Mouse (Mus musculus) 3134 (cell line): ENCODE results near the gene Upk3b.

ENCODE experiments used
- DNase-seq: peaks from one replicate; pipeline ENCODE4 v3.0.0-alpha.2; 2011; ENCODE audit warnings: low spot score; ENCODE audit not compliant: insufficient read length; ENCODE audit errors: extremely low read depth

Gene Upk3b

DNA sequence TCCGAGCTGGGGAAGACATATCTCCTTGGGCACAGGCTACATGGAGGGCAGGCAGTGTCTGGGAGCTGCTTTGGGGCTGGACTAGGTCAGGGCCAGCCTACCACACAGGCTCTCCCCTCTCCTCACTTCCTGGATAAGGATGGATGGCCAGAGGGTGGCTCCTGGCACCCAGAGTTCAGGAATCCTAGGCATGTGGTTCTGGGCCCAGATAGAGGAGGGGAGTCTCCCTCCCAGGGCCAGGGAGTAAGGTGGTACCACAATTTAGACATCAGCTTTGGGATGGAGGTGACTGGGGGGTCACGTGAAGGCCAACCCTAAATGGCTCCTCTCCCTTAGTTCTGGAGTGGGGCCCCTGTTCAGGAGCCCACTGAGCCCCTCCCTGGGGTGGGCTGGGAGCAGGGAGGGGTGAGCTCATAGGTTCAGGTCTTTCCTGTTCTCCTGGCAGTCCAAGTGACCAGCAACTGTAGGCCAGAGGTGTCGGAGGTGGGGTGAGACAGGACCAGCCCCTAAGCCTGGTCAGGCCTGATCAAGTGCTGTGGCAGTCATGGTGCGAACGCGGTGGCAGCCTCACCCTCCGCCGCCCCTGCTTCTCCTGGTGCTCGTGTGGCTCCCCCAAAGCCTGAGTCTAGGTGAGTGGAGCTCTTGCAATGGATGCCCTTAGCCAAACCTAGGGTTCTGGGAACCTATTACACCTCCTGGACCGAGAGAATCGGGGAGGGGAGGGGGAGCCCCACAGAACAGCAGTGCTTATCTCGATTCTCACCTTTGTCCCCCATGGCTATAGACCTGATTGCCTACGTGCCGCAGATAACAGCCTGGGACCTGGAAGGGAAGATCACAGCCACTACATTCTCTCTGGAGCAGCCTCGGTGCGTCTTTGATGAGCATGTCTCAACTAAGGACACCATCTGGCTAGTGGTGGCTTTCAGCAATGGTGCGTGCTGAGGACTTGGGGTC is at the start of gene Upk3b:
Gene Upk3b (plus strand): TSS at position 239 of the 957 bp plus-strand sequence.
- DNase-seq: no peak

DNA sequence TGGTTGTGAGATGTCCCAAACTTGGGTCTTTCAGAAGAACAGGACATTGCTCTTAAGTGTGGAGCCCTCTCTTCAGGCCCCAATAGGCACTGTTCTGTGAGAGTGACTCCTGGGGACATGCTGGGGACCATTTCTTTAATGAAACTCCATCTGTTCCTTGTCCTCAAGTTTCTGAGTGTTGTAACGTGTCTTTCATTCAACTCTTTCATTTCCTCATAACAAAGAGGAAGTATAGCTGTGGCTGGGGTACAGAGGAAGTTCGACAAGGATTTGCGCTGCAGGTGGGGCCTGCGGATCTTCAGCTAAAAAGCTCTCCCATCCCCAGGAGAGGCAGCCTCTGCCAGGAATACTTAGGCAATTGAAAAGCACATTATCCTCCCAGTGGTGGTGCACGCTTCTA is 47.7 kb upstream of the Upk3b start:
- DNase-seq: no peak

DNA sequence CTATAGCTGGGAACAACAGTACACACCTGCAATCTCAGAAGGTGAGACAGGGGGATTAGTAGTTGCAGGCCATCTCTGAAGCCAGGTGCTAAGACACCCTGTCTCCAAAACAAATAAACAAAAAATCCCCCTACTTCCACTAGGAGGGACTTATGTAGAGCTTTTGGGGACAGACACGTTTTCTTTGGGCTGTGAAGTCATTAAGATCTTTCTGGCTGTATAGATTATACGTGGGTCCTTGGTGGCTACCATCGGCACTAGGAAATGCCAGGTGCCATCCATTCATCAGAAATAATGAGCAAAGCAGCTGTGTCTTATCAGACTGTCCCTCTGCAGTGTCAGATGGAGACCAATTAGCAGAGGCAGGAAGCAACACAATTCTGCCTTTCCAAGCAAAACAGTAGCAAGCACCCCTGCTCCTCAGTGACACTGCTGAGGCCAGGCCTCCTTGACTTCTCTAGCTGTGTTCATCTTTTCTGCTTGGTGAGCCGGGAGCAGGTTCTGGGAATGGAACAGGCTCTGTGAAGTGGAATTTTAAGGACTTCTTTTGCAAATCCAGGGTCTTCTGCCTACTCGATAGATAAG is 44.8 kb upstream of the Upk3b start:
- DNase-seq: no peak

DNA sequence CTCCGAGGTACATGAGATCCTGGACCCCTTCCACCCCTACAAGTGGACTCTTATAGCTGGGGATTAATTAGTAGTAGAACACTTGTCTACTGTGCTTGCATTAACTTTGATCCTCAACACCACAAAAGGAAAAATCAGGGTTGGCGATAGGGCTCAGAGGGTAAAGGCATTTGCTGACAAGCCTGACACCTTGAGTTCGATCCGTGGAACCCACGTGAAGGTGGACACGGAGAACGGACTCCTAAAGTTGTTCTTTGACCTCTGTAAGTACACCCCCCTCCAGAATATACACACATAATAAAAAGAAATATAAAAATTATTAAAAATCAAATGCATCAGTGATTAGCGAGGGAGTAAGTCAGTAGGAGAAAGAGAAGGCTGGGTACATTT is 44.0 kb upstream of the Upk3b start:
- no peak for DNase-seq

DNA sequence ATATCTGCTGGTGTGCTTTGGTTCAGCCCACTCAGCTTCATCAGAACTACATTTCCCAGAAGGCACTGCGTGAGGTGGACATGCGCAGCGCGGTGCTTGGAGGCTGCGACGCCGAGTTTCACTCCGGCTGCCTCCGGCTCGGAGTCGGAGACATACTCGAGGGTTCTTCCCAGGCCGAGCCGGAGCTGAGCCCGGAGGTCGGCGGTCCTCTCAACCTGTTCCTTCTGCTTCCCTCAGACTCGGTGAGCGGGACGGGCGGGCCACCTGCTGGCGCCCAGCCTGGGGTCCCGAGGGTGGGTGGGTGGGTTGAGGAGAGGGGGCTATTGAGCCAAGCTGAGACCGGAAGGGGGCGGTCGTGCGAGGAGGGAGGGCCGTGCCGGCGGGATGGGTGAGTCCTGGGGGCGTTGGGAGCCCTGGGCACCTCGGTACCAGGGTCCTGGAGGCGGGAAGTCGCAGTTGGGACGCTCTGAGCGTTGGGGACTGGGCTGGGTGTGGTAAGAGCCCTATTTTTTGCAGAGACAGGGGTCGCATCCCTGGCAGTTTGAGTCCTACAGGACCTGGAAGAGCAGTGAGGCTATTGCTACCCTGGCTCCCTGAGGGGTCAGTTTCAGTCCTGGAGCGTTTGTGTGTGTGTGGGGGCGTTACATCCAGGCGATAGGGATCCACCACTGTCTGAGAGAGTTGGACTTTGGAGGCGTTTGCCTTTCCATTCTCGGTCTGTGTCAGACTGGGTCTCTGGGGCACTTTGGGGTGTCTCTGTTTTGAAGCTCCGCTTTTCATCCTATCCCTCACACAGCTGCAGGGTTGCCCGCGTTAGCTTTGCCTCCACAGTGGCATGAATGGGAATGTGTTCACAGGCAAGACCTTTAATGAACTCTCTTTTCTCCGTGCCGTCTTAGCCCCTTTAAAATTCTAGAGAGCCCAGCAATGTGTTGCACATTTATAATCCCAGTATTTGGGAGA is 43.3 kb upstream of the Upk3b start, which contains the start of gene Dtx2:
Gene Dtx2 (plus strand): TSS at position 76 of the 963 bp plus-strand sequence.
- peak; percentile 84 for DNase-seq

DNA sequence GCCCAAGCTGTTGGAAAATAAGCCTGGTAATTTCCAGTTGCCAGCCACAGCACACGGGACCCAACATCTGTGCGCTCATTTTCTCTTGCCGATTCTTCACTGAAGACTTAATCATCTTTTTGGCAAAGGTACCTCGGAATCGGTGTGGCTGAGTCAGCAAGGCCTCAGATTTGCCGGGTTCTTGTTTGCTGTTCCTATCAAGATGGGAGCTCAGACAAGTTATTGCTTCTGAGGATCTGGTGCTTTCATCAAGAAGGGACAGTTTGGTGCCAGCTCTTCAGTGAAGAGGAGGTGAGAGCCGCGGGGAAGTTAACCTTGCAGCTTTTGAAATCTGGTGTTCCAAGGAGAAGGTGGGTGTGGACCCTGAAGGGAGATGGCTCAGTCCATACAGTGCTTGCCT is 42.1 kb upstream of the Upk3b start:
- DNase-seq: peak; percentile 63

DNA sequence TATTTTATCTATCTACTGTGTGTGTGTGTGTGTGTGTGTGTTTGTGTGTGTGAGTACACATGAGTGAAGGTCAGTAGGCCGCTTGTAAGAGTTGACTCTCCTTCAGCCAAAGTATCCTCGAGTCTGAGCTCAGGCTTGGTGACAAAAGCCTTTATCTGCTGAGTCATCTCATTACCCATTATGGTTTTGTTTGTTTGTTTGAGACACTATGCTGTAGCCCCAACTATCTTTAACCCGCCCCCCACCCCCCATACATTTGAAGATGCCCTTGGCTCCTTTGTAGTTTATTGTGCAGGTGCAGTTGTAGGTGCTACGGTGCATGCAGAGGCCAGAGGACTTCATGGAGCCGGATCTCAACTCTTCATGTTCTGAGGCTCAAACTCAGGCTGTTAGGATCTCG is 37.1 kb upstream of the Upk3b start:
- no peak for DNase-seq

DNA sequence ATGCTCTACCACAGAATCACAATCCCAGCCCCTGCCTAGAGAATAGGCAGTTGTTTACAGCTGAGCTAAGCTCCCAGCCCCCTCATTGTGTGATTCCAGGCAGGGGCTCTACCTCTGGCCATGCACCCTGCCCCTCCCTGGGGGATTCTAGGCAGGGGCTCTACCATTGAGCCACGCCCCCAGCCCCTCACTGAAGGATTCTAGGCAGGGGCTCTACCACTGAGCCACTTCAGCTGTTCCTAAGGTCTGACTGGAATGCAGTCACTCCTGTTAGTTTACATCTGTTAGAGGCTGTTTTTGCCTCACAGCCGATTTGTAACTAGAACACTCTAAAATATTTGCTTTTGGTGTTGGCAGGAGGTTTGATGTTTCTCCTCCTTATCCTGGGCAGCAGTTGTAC is 36.0 kb upstream of the Upk3b start:
- no peak for DNase-seq

DNA sequence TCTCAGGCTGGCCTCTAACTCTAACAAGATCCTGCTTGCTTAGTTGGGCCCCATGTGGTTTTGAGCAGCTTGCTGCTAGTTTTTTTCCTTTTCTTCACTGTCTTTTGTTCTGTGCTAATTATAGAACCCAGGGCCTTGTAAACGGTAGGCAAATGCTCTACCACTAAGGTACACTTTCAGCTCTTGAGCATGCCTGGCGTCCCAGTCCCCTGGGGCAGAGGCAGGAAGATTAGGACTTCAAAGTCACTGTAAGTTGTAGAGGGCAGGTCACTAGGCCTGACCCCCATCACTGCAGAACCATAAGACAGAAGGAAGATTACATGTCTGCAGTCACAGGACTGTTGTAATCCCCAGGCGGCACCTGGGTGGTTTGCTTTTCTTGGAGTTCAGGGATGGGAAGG is 35.5 kb upstream of the Upk3b start:
- DNase-seq: no peak

DNA sequence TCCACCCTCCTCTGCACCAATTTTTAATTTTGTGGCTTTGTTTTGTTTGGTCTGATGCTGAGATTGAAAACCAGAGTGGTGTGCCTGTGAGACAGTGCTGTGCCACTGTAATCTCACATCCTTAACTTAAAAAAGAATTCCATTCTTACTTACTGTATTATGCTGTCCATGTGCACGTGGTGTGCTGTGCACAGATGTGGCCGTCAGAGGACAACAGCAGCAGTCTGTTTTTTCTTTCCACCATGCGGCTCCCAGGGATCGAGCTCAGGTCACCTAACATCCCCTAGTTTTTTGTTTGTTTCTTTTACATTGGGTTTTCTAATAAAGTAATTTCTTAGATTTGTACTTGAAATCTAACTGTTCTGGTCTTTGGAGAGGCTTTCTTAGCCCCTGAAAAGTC is 33.8 kb upstream of the Upk3b start:
- no peak for DNase-seq

DNA sequence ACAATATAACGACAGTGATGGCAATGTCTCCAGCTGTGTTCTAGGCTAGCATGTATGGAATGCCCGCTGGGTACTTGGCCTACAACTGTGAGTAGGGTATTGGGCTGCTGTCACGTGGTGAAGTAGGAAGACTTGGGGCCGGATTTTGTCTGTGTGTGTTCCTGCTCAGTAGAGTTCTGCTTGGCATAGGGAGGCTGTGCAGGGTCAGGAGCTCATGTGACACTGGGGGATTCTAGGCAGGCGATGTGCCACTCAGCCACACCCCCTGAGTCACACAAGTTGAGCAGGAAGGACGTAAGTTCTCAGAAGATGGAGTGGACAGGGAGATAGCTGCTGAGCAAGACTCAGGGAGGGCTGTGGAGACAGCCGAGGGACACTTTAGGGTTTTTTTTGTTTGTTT is 30.6 kb upstream of the Upk3b start:
- DNase-seq: peak; percentile 65

DNA sequence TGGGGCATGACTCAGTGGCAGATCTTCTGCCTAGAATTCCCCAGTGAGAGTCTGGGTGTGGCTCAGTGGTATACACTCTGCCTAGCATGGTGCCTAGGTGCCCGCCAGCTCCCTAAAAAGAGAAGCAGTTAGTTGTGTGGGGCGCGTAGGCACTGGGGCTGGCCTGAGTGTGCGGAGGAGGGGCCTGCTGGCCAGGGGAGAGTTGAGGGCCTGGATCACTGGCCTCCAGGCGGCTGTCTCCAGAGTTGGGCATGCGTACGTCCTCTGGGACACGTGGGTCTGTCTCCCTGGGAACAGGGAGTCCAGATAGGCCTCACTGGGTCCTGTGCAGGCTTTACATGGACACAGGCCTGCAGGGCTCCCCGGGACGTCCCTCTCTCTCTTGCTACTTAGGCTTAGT is 23.4 kb upstream of the Upk3b start:
- peak; percentile 81 for DNase-seq

DNA sequence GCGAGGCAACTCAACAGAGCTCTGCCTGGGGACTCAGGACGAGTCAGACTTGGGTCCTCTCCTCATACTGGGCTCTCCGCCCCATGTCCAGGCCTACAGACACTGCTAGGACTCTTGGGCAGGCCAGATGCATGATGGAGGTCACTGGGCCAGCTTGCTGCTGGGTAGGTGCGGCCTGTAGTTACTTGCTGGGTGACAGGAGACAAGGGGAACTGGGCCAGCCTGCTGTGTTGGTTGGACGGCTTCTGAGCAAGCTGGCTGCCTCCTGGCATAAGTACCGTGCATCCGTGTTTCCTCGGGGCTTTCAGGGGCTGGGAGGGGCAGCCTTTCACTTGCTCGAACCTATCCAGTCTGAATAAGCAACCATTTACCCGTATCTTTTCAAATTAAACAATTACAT is 22.7 kb upstream of the Upk3b start:
- peak; percentile 49 for DNase-seq

DNA sequence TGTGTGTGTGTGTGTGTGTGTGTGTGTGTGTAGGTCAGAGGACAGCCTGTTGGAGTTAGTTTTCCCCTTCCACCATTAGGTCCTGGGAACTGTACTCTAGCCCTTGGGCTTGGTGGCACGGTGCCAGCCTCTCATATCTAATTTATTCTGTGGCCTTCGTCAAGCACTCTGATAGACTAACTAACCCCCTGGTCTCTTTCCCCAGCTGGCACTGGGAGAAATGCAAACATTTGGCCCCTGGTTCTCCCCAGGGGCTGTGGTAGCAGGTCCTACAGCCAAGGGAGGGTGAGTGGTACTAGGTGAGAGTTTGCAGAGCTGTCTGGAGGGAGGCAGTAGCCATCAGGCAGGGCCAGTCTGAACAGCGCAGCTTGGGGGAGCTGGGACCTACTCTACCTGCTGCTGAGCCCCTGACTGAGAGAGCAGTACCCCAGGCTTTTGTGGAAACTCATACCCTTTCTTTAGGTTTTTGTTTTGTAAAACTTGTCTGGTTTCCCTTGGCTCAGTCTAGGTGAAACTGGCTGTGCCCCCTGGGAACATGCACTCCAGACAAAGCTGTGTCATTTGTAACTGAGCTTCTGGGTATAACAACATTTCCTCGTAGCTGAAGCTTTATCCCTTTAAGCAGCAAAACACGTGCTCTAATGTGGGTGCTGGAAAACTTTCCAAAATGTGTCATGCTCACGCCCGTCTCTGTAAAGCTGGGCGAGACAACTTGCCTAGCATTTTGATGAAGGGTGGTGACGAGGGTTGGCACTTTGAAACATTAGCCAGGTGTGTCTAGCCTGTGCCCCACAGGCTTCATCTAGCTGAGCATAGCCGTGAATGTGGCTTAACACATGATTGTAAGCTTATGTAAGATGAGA is 22.1 kb upstream of the Upk3b start:
- peak; percentile 31 for DNase-seq

DNA sequence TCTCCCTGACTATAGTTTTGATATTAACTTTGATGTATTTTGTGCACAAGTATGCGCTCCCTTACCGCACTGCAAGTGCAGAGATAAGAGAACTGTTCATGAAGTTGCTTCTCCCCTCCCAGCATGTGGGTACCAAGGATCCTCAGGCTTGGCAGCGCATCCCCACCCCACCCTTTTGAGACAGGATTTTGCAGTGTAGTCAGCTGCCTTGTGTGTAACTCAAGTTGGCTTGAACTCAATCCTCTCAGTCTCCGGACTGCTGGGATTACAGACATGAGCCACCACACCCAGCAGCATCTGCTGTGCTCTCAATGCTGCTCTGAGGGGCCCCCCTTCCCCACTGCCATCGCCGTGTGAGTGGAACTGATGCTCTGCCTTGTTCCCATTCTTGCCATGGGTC is 21.0 kb upstream of the Upk3b start:
- DNase-seq: no peak

DNA sequence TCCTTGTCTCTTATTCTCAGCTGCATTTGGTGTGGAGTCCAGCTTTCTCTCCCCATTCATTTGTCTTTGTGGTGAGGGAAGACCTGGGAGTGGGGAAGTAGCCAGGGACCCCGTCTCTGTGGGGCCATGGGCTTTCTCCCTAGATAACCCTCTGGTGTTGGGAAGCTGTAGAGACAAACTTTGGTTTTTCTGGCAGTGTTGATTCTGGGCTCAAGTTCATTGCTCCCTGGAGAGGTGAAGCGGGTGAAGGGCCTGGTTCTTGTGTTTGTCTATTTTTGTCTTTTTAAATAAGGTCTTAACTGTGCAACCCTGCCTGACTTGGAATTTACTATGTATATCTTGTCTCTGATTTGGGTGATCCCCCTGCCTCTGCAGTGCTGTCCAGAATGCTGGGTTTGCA is 19.6 kb upstream of the Upk3b start:
- no peak for DNase-seq

DNA sequence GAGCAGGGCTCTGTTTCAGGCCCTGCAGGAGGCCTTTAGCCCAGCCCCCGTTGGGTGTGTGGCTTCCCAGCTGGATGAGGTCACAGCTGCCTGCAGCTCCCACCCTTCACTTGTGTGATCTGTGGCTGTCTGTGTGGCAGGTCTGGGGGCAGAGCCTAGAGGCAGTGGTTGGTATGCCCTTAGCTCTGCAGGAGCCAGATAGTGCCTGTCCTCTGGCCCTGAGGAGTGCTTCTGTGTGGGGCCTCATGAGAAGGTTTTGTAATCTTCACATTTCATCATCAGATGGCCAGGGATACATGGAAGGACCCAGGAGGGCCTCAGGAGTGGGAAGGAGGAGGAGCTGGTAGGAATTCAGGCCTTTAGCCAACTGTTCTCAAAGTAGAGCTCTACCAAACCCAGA is 18.4 kb upstream of the Upk3b start:
- peak; percentile 20 for DNase-seq

DNA sequence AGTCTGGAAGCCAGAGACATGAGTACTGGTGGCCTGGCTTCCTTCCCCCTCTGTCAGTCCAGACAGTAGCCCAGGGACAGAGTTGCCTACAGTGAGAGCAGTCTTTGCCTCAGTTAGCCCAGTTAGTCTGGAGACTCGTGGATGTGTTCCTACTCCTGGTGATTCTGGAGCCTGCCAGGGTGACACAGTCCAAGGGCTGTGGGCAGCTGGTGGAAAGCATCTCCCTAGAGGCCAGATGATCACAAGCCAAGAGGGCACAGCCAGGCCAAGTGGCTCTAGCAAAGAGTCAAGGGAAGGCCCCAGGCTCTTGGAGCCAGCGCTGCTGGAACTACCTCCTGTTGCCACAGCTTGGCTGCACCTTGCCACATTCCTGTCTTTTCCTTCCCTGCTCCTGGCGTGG is 12.6 kb upstream of the Upk3b start:
- no peak for DNase-seq

DNA sequence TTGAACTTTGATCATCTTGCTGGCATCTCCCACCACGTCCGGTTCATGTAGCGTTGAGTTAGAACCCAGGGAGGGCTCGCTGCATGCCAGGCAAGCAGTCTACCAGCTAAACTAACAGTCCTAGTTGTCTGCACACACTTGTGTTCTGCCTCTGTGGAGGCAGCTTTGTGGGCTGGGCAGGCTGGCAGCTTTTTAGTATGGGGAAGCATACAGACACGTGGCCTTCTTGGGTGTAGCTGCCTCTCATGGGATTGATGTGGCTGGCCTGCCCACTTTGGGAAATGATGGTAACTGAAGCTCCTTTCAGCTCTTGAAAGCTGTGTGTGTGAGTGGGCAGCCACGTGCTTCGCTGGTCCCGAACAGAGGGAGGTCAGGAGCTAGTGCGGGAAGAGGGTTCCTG is 11.4 kb upstream of the Upk3b start:
- no peak for DNase-seq
